Mouse (Mus musculus) mesoderm, embryonic 11.5 days (tissue): ENCODE results near the gene Wfdc2.

ENCODE experiments used
- DNase-seq: peaks from one replicate; pipeline ENCODE4 v3.0.0-alpha.2; 2012; ENCODE audit warnings: low read depth, low spot score

Wfdc2 gene

DNA sequence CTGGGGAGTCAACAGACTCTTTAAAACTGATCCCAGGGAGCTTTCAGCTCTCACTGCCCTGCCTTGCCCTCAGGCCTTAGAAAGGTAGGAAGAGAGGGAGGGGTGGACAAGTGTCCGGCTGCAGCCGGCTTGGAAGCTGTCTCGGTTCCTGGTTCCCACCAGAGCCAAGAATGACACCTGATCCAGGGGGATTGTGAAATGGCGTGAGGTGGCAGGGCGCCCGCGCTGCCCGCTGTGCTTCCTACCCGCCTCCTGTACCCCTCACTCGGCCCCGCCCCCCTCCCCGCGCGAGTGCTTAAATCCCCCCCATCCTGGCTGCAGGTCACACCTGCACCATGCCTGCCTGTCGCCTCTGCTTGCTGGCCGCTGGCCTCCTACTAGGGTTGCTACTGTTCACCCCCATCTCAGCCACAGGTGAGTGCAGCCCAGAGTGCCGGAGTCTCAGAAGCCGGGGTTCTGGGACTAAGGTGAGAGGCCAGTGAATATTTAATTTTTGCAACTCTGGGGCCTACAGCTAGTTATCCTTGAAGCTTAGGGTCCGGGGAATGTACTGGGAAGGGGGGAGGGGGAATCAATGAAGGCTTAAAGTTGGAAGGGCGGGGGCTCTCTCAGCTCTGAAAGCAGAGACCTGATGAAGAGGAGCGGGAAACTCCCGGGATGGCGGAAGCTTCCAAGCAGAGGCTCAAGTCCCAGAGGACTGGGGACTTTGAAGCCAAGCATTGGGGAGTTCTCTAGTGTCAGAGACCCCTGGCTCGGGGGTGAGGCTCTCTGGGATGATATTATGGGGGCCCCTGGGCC is at the start of gene Wfdc2:
Gene Wfdc2 (plus strand): TSS at position 23 of the 798 bp plus-strand sequence.
- DNase-seq: peak; percentile 12

- DNase-seq: no peak
Measured at GRCm38 (mm10) chr2:164513389-164513788, 48.8 kb upstream of the Wfdc2 start.

DNA sequence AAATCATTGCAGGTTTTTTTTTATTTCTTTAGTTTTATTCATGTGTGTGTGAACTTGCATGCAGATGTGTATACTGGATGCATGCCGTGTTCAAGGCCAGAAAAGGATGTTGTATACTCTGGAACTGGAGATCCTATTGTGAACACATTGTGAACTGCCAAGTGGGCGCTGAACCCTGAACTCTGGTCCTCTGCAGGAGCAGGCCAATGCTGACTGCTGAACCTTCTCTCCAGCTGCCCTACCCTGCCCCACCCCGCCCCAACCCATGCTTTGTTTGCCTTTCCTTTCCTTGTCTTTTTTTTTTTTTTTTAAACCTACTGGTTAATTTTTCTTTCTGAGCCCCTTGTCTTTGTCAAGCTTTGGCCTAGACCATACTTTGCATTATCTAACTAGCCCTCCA is 47.3 kb upstream of the Wfdc2 start:
- no peak for DNase-seq

DNA sequence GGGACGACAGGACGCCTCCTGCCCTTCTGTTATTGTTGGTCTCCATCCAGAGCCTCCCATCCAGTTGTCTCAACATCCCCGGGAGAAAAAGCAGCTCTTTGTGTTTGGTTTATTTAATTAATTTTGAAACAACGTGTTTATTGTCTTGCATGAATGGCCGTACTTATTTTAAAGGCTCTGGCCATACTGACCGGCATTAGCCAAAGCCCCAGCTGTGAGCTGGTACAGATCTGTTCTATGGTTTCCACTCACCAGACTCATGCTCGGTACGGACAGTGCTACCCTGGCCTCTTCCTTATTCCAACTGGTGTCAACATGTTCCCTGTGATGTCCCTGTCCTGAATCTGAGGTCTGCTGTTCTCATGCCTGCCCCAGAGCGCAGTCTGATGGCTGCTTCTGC is 46.3 kb upstream of the Wfdc2 start:
- no peak for DNase-seq

- no peak for DNase-seq
Measured at GRCm38 (mm10) chr2:164516592-164516991, 45.6 kb upstream of the Wfdc2 start.

DNA sequence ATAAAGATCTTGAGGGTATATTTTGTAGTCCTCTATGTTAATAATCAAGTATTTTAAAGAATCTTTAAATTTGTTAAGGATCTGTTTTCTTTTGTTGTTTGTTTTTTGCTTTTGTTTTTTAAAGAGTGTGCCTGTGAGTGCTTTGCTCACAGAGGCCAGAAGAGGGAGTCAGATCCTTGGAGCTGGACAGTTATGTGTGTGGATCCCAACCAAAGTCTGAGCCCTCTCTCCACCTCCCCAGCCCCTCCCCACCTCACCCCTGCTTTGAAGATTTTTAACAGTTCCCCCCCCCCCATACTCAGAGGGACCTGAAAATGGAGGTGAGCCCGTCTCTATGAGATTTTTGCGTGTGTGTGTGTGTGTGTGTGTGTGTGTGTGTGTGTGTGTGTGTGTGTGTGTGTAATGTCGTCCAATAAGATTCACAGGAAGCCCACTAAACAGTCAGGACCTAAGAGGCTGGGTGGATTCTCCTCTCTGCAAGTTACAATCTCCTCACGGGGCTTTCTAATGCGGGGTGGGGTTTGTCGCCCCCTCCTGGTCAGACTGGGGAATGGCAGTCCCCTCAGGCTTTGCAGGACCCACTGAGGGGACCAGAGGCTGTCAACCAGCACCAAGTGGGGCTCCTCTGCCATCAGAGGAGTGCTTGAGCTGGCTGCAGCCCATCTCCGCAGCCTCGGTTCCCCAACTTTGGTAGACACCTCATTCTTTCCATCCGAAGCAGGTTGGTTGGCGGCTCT is 44.6 kb upstream of the Wfdc2 start:
- DNase-seq: peak; percentile 63

- DNase-seq: no peak
Measured at GRCm38 (mm10) chr2:164518266-164519170, 43.7 kb upstream of the Wfdc2 start.

- no peak for DNase-seq
Measured at GRCm38 (mm10) chr2:164519171-164519526, 43.1 kb upstream of the Wfdc2 start.

- DNase-seq: peak; percentile 47
Measured at GRCm38 (mm10) chr2:164520782-164521181, 41.4 kb upstream of the Wfdc2 start.

DNA sequence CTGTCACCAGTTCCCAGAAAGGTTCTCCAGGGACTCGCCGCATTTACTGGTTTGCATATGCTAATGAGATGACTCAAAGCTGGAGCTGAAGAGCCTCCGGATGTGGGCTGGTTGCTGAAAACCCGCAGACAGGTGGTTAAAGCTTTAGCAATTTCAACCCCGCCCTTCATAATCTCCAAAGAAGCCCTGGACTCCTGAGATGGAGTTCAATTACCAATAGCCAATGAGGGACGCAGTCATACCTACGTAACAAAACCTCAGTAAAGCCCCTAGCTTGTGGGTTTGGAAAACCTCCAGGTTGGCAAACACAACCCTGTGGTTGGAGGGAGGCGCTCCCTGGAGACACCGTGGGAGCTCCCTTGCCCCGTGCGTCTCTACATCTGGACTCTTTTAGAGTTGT is 40.4 kb upstream of the Wfdc2 start:
- no peak for DNase-seq

- no peak for DNase-seq
Measured at GRCm38 (mm10) chr2:164522280-164522679, 39.9 kb upstream of the Wfdc2 start.

- DNase-seq: no peak
Measured at GRCm38 (mm10) chr2:164523301-164523773, 38.9 kb upstream of the Wfdc2 start.

DNA sequence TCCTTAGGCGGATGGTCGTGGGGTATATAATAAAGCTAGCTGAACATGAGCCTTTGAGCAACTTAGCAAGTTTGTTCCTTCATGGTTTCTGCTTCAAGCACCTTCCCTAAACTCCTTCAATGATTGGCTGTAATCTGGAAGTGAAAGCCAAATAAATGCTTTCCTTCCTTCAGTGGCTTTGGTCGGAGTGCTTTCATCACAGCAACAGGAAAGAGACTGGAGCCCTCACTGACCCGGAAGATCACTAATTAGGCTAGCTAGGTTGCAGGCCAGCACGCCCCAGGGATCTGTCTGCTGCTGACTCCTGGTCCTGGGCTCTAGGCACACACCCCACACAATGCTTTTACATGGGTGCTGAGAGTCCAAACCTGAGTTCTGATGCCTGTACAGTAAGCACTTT is 33.7 kb upstream of the Wfdc2 start:
- DNase-seq: no peak

DNA sequence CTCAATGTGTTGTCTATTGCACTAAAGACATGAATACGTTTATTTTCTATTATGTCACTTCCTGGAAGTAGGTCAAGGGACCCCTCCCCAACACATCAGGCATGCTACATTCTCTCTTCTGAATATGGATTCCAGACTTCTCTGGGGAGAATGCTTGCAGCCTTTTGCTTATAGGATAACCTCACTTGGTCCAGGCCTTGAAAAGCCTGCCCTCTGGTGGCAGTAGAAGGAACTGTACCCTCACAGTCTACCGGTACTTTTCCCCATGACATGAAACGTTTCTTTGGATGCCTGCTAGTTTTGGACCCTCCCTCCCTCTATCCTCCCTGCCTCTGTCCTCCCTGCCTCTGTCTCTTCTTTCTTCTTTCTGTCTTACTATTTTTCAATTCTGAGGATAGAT is 31.0 kb upstream of the Wfdc2 start:
- DNase-seq: peak; percentile 78

GRCm38 (mm10) chr2:164534315-164534714 is 27.9 kb upstream of the Wfdc2 start:
- DNase-seq: no peak

DNA sequence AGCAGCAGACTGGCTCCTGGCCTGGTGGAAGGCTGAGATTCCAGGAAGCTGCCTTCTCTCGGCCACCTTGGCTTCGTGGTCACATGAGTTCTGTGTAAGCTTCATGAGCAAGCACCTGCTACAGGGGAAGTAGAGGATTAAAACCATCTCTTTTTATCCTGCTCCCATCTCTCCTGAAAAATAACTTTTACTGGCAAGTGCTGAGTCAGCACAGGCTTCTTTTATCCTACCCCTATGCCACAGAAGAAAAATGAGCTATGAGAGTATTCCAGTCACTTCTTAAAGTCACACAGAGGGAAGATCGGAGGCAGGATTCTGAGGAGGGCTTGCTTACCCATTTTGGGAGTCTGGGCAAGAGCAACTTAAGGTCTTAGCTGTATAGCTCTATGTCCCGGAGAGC is 25.2 kb upstream of the Wfdc2 start:
- DNase-seq: no peak

DNA sequence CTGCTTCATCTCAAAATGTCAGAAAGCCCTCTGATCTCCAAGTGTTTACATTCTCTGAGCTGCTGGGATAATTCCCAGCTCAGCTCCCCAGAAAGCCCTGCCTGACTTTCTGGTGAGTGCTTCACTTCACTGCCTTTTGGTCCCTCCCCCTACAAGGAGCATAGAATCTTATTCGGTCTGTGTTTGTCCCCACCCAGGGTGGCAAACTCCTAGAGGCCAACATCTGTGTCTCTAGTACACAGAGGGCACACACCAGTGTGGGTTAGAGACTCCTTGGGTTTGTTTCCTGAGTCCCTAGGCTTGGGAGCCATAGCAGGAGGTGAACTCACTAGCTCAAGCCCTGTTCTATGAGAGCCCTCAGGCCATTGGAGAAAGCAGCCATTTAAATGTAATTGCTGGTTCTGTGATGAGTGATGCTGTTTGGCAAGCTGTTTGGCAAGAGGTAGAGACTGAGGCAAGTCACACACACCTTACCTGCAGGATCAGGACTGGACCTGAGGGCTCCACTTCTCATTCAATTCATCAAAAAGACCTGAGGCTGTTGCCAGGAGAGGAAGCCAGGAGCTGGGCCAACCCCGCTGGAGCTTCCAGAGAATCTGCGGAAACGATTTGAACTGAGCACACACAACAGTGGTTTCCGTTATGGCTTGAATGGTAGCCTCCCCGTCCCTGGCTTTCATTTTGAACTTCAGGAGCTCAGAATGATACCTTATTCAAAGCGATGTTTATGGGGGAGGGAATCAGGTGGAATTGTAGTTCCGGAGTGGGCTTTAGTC is 21.4 kb upstream of the Wfdc2 start:
- no peak for DNase-seq

- no peak for DNase-seq
Measured at GRCm38 (mm10) chr2:164542132-164542531, 20.1 kb upstream of the Wfdc2 start.

GRCm38 (mm10) chr2:164542598-164542997 is 19.6 kb upstream of the Wfdc2 start:
- DNase-seq: no peak

DNA sequence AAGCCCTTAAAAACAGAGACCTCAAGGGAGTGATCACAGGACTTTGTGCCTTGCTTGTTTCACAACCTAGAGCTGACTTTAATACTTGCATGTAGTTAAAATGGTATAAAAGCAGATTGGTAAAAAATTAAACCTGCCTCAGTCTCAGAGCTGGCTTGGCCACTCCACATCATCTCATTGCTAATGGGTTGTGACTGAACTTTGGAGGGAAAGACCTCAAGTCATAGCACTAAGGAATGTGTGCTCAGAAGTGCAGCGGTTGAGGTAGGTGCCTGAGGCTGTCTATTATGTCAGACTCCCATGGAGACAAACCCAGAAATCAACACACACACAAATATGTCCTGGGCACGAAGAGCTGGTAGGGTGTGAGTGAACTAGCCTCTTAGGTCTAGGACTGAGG is 18.5 kb upstream of the Wfdc2 start:
- no peak for DNase-seq

DNA sequence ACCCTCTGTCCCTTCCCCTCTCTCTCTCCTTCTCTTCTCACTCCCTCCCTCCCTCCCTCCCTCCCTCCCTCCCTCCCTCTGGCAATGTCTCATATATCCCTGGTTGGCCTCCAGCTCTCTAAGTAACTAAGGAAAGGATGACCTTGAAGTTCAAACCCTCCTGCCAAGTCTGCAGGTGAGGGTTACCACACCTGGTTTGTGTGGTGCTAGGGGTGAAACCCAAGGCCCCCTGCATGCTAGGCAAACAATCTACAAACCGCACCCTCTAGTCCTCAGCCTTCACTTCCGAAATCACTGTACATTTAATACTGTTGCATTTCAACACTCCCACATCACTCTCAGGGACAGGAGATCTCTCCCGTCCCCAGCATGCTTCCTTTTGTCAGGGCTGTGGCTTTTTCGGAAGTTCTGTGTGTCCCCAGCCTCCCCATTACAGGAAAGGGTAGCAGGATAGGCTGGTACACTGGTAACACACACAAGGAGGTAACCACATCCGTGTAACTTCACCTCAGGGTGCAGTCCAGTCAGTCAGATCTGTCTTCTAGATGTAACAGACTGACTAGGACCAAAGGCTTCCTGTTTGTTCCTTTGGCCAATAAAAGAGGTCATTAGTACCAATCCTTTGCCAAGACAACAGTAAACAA is 17.6 kb upstream of the Wfdc2 start:
- DNase-seq: no peak
